Mouse (Mus musculus): Measurements from ENCODE around the gene Serpinb6a.

Serpinb6a gene

DNA sequence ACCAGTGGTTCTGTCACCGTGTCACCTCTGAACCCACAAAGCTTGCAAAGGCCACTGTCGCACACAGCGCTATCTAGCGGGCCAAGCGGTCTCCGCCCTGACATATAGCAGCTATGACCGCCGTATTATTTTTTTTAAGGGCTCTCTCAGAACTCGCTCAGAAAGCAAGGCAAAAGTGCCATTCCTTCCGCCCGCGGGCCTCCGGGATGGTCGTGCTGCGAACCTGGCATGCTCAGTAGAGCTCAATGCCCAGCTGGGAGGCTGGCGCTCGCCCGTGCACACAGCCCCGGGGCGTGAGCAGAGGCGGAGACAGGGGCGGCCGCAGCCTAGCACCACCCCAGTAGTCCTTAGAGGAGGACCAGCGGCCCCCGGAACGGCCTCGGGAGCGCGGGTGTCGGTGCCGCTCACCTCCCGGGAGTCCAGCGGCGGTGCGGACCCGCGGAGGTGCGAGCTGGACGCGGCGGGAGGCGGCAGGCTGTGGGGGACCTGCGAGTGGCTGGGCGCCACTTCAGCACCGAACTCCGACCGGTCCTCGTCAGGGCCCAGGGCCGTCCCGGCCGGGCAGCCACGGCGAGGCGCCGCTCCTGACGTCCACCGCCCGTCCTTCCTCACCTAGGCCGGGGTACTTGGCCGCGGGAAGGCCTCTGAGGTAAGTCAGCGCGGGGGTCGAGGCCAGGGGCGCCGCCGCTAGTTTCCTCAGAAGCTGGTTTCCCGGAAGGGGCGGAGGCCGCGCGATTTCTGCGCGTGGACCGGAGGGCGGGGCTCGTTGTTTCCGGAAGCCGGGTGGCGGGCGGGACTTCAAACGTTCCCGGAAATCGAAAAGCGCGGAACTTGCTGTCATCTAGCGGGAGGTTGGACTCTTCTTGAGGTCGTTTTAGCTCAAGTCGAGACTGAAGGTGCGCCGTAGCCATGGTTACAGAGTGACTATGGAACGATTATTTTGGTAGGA, at the start of gene Serpinb6a, which contains the start of gene Ripk1:
Gene Serpinb6a (minus strand): TSS at position 737 of the 949 bp plus-strand sequence.
Gene Ripk1 (plus strand): TSS at position 306 of the 949 bp plus-strand sequence.
- DNase-seq (ENCODE audit: extremely low spot score, low spot score) = peak; percentile 89

DNA sequence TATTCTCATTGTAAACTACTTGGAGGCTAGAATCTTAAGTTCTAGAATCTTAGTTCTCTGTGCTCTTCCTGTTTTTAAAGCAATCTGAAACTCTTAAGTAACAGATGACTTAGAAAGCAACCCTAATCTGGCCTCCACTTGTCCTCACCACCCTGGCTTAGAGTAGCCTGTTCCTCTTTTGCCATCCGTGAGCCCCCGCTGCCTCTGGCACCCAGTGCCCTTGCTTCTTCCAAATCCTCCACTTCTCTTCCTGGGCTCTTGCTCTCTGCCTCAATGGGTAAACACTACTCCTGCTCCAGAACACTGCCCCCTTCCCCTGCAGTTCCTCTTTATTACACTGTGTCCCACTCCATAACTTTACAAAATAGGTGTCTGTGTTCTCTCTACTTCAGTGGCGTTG, 49.1 kb upstream of the Serpinb6a start:
- DNase-seq (ENCODE audit: extremely low spot score, low spot score) = no peak

DNA sequence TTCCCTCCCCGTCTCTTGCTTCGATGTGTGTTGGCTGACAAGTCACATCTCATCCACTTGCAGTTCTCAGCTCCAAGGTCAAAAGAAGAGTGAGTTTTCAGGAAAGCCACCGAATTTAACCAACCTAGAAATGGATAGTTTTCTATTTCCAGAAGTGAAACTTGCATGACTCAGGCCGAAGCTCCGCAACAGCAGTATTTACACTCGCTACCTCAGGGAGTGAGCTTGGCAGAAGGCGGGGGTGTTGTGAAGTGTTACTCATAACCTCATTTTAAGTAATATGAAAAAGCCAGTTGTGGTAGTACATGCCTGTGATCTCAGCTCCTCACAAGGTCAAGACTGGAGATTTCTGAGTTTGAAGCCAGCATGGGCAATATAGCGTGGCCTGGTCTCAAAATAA, 47.9 kb upstream of the Serpinb6a start:
- DNase-seq (ENCODE audit: extremely low spot score, low spot score) = no peak

DNA sequence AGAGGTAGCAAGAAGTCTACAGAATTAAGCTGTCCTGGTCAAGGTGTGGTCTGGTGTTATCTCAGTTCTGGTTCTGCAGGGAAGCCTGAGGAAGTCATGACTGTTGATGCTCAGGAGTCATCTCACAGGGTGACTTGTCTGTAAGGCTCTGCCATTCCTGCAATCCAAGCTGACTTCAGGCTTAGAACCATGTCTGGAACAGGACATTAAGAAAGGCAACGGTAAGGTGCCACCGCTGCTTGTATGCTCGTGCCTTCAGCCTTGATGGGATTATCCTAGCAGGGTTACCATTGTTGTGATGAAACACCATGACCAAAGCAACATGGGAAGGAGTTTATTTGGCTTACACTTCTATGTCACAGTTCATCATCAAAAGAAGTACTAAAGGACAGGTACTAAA, 44.9 kb upstream of the Serpinb6a start:
- no peak for DNase-seq (ENCODE audit: extremely low spot score, low spot score)

DNA sequence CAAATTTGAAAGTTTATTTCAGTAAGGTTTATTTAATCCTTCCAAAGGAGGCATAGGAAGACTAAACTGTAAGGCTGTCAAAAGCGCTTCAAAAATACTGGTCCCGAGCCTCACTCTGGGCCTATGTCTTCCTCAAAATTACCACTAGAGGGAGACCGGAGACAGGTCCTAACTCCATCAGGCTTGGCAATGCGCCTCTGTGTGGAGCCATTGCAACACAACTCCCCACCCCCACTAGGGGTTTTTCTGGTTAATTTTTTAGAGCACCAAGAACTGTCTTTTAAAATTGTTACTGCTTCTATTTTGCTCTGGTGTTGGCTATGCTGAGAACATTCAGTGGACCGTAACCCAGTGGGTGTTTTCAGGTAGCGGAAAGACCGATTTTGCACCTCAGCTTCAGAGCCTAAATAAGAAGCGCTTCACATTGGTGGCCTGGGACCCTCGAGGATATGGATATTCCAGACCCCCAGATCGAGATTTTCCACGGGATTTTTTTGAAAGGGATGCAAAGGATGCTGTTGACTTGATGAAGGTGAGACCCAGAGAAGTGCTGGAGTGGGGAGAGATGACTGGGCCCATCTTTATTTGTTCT, 43.9 kb upstream of the Serpinb6a start:
- peak; percentile 62 for DNase-seq (ENCODE audit: extremely low spot score, low spot score)

DNA sequence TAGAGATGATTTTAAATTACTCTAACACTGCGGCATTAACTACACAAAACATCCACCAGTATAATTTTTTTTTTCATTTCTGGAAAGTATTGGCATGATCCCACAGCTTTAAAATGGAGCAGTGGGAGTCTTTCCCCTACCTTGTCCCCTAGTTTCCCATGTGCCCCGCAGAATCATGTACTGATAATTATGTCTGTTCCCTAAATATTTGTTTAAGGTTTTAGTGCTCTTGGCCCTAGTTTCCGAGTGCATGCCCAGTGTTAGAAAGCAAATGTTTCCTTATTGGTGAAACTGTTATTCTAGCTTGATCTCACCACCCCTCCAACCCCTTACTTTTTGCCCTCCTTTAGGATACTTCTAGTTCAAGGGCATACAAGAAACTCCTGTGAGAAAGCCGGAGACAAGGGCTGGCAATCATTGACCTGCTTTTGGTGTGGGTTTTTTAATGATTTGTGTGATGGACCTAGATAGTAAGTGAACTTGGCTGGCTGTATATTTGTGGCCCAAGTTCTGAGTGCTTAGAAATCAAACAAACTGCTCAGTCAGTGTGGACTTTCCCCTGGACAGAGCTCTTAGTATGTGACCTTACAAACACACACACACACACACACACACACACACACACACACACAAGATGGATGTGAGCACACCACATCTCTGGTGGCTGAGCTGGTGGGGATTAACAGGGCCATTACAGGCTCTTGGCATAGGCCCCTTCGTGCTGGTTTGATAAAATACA, 43.1 kb upstream of the Serpinb6a start:
- DNase-seq (ENCODE audit: extremely low spot score, low spot score) = no peak

DNA sequence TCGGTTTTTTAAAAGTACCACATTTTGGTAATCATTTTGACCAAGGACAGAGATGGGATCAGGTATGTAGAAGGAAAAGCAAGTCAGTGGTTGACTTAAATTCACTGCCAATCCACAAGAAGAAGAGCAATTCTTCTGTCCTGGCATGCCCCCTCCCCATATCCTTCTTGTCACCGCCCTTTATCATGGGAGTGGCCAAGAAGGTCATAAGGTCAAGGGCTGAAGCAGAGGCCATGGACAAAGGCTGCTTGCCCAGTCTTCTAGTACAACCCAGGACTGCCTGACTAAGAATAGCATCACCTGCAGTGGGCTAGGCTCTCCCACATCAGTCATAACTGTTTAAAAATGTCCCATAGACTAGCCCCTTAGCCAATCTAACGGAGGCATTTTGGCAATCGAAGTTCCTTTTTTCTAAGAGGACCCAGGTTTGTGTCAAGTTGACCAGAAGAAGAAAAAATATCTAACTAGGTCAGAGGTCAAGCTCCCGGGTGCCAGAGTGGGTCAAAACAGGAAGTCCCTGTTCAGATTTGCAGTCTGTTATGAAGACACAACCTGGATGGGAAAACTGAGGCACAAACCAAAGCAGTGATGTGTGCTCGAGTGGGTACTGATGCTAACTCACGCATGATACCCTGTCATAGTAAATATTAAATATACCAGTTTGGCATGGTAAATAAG, 41.3 kb upstream of the Serpinb6a start:
- DNase-seq (ENCODE audit: extremely low spot score, low spot score) = no peak

DNA sequence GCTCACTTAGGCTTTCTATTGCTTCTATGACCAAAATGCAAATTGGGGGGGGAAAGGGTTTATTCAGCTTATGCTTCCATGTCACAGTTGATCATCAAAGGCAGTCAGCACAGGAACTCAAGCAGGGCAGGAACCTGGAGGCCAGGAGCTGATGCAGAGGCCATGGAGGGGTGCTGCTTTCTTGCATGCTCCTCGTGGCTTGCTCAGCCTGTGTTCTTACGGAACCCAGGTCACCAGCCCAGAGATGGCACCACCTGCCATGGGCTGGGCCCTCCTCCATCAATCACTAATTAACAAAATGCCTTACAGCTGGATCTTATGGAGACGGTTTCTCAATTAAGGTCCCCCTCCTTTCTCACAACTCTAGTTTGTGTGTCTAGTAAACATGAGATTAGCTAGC, 37.5 kb upstream of the Serpinb6a start:
- no peak for DNase-seq (ENCODE audit: extremely low spot score, low spot score)

DNA sequence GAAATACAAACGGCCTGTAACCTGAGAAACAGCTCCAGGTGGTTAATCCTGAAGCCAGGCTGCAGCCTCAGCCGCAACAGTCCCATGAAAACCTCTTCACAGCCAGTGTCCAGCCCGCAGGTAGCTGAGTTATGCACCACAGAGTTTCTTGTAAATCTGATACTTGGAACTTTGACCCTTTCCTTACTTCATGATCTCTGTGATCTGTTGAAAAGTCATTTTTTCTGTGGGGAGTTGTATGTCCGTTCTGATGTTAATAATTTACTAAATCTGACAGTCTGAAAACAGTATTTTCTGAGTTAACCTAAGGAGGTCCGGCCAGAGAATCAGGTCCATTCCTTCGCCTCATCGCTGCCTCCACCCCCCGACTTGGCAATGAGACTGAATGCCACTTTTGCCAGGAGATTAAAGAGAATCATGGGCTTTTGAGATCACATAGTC, 36.3 kb upstream of the Serpinb6a start:
- DNase-seq (ENCODE audit: extremely low spot score, low spot score) = no peak

DNA sequence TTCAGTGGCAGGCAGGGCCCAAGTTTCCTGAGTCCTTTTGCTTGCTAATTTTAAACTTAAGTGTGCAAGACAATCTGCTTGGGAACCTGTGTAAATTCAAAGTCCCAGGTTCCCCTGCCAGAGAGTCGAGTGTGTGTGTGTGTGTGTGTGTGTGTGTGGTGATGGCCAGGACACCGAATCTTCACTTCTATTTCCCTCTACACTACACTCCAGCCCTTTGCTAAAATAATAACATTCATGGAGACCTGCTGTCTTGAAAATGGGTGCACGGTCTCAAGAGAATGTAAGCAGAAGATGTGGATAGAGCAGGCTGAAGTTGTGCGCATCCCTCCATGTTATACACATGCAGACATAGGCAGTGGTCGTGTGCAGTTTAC, 35.5 kb upstream of the Serpinb6a start:
- DNase-seq (ENCODE audit: extremely low spot score, low spot score) = no peak

DNA sequence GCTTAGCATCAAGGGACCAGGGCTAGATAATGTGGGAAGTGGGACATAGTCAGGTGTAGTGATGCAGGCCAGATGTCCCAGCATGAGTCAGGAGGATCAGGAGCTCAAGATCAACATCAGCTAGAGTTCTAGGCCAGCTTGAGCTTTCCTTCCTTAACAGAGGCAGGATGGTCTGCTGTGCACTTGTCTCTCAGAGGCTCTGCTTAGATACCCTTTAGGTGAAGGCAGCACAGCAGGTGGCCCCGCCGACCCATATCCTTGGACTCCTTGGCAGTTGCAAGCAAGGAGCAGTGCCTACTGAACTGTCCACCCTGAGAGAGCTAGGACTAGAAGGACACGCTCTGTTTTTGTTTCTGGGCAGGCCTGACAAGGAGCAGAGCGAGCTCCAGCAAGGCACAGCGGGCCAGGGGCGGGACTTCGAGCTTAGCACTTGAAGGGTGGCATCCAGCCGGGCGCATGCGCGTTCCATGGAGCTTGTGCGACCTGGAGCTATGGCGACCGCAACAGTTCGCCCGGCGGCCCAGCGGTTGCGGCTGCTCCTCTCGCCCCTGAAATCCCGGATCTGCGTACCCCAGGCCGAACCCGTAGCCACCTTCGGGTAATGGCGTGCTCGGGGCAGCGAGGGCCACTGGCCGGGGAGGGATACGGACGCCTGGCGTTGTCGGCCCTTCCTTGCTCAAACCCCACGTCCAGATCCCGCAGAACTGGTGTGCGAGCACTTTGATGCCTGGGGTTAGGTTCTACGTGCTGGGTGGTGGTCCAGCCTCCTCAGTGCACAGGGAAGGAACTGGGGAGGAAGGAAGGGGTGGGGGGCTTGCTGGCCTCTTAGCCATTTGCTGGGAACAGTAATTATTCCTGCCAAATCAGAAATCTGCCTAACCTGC, 34.8 kb upstream of the Serpinb6a start, which contains the start of gene Bphl:
Gene Bphl (plus strand): TSS at position 426 of the 884 bp plus-strand sequence.
- DNase-seq (ENCODE audit: extremely low spot score, low spot score) = peak; percentile 89

DNA sequence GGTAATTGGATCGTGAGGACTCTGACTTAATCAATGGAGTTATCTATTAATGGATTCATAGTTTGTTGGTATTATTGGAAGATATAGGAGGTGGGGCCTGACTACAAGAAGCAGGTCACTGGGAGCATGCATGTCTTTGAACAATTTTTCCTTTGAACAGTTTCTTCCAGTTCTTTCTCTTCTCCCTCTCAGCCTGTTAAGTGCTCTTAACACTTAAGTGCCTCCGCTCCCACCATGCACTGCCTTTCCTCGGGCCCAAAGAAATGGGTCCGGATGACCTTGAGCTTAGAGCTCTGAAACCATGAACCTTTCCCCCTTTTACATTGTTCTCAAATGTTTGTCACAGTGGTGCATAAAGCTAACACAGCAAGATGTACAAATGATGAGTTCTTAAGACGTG, 34.1 kb upstream of the Serpinb6a start:
- DNase-seq (ENCODE audit: extremely low spot score, low spot score) = no peak

DNA sequence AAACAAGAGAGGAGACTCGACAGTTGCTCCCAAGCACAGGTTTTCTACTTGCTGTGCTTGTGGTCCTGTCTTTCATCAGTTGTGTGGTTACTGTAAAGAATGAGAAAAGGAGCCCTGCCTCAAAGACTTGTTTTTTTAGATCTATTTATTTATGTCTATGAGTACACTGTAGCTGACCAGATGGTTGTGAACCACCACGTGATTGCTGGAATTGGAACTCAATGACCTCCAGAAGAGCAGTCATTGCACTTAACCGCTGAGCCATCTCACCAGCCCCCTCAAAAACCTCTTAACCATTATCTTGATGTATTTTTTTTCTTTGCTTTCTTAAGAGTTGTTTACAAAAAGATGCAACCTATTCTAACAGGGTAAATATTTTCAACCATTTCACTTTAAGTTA, 32.8 kb upstream of the Serpinb6a start:
- DNase-seq (ENCODE audit: extremely low spot score, low spot score) = no peak

DNA sequence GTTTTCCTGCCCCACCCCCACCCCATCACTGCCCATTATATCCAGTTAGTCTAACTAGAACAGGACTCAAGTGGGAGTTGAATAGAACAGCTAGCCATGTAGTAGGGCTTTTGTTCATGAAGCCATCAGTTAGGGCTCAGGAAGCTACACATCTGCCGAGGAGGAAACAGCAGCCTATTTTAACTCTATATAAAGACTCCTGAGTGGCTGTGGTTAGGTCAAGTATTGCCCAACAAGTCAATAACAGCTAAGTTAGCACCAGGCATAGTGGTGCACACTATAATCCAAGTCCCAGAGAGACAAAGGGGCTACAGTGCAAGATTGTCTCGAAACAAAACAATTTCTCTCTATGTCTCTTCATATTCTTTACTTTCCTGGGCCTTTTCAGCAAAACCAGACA, 29.4 kb upstream of the Serpinb6a start:
- no peak for DNase-seq (ENCODE audit: extremely low spot score, low spot score)

DNA sequence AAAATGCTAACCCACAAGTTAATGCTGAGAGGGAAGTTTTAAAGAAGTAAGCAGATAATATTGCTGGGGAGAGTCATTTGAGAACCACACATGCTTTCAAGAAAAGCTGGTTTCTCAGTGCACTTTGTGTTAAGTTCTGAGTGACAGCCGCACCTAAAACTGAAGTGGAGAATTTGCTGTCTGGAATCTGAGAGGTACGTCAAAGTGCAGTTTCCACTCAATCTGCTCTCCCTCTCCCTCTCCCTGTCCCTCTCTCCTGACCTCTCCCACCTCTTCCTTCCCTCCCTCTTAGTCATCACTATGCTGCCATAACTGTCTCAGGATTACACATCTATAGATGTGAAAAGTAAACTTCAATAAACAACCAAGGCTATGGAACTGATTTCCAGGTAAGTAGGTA, 19.4 kb upstream of the Serpinb6a start:
- DNase-seq (ENCODE audit: extremely low spot score, low spot score) = no peak

DNA sequence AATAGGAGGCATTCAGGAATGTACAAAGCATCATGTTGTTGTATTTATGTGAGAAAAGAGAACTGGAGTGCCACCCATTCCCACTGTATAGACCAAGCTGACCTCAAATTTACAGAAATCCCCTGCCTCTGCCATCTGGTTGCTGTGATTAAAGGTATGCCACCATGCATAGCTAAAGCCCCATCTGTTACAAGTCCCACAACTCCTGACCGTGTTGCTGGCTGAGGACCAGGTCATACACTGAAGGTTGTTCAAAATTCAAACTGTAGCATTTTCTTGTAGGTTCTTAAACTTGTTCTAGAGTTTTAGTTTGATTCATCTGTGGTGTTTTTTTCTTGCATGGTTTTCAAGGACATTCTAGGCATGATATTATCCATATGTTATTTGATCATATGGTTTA, 15.9 kb upstream of the Serpinb6a start:
- DNase-seq (ENCODE audit: extremely low spot score, low spot score) = no peak

DNA sequence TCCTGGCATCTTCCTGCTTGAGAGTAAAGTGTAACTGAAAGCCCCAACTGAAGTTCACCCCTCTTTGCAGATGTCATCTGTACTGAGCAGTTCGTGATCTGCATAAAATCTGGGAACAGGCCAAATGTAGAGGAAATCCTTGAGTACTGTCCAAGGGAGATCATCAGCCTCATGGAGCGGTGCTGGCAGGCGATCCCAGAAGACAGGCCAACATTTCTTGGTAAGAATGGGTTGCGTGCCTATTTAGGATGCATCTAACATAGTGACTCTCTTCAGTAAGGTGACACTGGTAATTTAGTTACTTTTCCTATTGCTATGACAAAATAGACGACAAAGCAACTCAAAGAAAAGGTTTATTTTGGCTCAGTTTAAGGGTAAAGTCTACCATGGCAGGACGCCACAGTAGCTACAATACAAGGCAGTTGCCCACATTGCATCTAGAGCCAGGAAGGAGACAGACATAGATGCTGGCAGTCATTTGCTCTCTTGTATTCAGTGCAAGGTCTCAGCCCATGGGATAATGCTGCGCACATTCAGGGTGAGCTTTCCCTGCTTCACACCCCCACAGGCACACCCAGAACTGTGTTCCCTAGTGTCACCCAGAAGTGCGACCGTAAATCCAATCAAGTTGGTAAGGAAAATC, 14.5 kb upstream of the Serpinb6a start:
- DNase-seq (ENCODE audit: extremely low spot score, low spot score) = no peak

DNA sequence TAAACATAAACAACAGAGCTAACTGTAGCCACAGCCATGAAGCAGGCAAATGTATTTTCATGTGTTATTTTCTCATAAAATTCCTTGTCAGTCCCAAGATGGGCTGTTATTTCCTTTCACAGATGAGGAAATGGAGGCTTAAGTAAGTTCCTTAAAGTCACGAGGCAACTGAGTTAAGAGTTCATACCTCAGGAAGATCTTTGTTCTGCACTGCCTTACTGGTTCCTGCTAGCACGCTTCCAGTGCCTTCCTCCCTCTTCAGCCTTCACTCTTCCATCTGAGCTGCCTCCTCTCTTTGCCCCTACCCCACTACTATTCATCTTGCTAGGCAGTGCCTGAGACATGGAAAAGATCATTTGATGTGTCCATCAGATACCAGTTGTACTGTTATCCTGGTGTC, 4.6 kb upstream of the Serpinb6a start:
- DNase-seq (ENCODE audit: extremely low spot score, low spot score) = no peak

DNA sequence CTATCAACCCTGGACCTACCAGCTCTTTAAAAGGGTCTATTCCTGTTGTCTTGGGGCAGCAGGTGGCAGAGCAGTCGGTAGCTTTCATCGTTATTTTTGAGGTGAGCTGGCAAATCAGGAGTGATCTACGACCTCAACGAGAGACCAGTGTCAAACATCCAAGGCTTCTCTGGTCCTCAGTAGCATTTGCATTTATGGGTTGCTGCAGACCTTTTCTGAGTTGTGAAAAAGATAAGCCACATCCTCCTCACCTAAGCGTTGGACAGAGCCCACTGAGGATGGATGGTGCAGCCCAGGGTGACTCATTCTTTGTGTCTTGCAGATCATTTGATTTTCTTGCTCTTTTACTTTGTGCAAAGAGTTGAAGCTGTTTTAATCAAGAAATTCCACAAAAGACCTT, 464 bp upstream of the Serpinb6a start:
- no peak for DNase-seq (ENCODE audit: extremely low spot score, low spot score)

DNA sequence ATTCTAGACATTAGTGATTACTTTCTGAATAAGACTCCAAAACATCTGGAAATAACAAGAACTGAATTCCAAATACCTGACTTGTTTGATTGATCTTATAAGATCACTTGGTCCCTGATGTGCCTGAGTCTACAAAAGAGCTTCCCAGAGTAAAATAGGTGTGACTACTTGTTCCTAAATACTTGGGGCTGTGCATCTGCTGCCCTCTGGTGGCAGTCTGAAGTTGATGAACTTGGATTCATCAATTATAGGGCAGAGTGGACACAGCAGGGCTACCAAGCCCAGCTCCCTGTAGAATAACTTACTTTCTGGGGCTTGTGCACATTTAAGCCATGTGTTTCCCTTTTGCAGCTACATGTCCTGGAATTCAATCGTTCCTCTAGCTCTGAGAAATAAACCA, 7.4 kb downstream of the Serpinb6a start:
- DNase-seq (ENCODE audit: extremely low spot score, low spot score) = peak; percentile 57

All from neural tube, embryonic 10.5 days (tissue).